Mouse (Mus musculus) erythroid progenitor cell, adult 5-6 weeks (primary cell): Measurements from ENCODE around the gene Btaf1. TPM values are rescaled to one million over a fixed set of nuclear protein-coding genes. Genes with fewer than 3 reads are reported as not detected.

ENCODE experiments used
- ATAC-seq: replicated peaks from 2 replicates; pipeline ENCODE4 v1.8.0; 2016; ENCODE audit warnings: moderate number of reproducible peaks, mild to moderate bottlenecking, moderate TSS enrichment, inconsistent platforms; ENCODE audit not compliant: poor library complexity, low FRiP score, severe bottlenecking
- total RNA-seq, 2 experiments: library from RNA; stranded (forward) in 1 of 2; stranded (reverse) in 1 of 2; fragments of 150-400 nt in 1 of 2; fragments of 186-747, 209-891 nt in 1 of 2; gene quantifications; 2 replicates each; pipeline versions ENCODE4 v1.2.3 to v1.2.4; 2015 to 2017; ENCODE audit warnings: low replicate concordance in 2 of 2

Btaf1 gene
- 90.5 and 95.2 TPM in 2 replicates for total RNA-seq (2015; ENCODE audit: low replicate concordance)
- total RNA-seq (2017; ENCODE audit: low replicate concordance): 178 and 227 TPM in 2 replicates

DNA sequence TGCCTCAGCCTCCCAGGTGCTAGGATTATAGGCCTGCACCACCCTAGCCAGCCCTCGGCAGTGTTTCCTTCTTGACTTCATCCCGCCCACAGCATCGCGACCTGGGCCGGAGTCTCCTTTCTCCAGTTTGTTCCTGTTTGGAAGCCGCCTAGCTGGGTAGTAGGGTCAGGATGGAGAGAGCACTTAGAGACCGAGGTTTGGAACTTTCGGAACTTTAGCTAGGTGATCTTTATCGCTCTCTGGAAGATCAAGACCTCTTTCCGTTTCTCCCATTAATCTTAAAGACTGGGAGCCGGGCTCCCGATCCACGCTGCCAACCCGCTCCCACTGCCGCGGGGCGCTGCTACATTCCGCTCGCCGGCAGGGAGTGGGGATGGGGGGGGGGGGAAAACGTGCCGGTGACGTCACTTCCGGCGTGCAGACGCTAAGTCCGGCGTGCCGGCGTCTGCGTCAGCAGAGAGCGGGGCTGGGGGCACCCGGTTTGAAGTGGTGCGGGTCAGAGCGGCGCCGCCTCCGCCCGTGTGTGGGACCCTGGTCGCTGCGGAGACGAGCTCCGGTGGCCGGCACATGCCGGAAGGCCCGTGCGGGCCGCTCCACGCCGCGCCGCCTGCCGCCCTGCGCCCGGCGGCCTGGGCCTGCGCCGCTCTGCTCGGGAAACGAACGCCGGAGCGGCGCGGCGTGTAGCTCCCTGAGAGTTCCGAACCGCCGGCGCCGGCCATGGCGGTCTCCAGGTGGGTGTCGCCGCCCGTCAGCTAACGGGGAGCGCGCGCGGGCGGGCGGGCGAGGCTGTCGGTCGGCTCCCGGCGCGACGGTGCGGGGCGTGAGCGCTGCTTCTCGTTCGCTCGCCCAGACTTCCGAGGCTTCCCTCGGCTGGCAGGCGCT, at the start of gene Btaf1:
Gene Btaf1, plus strand, starts transcription at position 409 of the 882 bp plus-strand sequence.
- peak; percentile 78 for ATAC-seq

DNA sequence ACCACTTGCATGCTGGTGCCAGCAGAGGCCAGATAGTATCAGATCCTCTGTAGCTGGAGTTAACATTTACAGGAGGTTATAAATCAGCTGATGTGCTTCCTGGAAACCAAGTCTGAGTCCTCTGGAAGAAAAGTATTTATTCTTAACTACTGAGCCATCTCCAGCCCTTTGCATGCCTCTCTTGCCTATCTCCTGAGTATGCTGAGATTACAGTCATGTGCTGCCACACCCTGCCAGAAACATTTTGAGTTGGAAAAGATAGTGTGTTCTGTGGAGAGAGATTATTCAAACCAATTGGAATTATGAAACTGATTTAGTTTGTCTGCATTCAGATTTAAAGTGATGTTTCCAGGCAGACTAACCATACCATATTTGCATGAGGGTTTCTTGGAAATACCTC, 48.5 kb upstream of the Btaf1 start:
- no peak for ATAC-seq

DNA sequence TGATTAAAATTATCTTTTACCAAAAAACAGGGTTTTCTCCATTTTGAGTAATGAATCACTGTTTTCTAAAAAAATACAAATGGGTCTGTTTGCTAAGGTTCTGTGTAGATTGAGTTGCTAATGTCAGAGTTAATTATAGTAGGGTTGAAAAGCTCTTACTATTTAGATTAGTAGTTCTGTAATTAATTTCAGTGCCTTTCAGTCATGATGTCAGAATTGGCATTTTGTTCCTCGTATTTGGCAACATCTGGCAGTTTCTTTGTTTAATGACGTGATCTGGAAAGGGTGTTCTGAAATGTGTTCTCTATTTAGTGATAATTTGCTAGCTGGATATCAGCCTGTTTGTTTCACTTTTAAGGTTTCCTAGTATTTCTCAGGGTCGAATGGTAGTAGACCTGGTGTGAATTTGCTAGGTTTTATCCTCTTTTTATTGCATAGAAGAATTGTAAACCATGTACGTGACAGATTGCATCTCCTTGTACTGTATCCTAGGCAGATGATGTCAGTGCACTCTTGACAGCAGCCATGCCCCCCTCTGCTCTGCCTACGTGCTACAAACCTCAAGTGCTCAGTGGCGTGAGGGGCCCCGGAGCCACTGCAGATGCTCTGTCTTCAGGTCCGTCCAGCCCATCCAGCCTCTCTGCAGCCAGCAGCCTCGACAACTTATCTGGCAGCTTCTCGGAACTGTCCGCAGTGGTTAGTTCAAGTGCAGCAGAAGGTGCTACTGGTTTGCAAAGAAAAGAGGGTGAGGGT, 47.0 kb upstream of the Btaf1 start:
- ATAC-seq: no peak

DNA sequence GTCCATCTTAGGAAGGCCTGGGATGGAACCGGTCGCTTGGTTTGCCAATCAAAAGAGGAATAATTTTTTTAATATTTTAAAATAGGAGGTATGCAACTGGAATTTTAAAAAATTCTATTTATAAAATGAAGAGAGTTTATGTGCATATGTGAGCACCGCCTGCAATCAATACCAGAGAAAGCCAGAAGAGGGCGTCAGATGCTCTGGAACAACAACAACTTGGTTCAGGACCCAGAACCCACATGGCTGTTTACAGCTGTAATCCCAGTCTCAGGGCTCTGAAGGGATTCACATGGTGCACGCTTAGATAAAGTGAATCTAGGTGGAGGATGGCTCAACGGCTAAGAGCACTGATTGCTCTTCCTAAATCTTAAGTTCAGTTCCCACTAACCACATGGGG, 42.8 kb upstream of the Btaf1 start:
- ATAC-seq: no peak

DNA sequence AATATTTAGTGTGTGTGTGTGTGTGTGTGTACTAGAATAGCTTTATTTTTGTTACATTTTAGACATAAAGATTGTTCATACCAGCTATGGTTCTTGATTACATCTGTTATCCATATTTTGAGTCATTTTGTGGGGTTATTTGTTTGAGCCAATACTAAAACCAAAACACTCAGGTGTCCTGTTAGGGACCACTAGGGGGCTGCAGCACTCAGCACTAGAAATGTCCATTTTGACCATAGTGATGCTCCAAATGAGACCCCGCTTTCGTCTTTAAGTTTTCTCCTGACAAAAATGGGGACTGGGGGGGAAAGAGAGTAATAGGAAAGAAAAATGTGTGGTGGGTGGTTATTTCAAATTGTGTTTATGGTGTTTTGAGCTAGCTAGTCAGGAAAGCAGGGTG, 39.6 kb upstream of the Btaf1 start:
- no peak for ATAC-seq

DNA sequence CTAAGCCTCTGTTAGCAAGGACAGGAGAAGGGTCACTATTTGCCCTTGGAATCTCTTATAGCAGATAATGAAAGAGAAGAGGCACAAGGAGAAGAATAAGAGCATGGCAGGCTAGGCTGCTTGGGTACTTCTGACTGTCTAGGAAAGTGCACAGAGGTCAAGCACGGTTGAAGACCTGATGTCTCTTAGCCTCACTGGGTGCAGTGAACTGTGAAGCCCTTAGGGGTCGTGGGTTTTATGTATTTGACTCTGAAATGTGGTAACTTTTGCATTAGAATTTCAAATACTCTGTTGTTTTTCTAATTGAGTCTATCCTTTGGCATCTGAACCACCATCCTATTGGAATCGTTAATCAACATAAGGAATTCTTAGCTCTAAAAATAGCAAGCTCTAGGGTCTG, 38.2 kb upstream of the Btaf1 start:
- ATAC-seq: no peak

DNA sequence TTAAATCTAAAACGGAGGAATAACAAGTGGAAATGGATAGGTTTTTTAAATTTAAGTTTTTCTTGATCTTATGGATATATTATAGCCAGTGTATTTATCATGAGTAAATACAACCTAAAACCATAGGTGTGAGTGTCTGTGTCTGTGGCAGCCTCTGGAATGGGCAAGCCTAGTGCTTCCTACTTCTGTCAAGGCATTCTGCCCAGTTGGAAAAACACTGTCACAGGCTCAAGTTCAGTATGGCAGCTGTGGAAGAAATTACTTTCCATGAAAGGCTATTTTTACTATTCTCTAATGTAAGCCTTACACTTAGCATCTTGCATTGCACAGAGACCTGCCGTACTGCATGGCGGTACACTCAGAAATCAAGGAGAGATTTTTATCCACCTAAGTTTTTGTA, 34.1 kb upstream of the Btaf1 start:
- ATAC-seq: no peak

DNA sequence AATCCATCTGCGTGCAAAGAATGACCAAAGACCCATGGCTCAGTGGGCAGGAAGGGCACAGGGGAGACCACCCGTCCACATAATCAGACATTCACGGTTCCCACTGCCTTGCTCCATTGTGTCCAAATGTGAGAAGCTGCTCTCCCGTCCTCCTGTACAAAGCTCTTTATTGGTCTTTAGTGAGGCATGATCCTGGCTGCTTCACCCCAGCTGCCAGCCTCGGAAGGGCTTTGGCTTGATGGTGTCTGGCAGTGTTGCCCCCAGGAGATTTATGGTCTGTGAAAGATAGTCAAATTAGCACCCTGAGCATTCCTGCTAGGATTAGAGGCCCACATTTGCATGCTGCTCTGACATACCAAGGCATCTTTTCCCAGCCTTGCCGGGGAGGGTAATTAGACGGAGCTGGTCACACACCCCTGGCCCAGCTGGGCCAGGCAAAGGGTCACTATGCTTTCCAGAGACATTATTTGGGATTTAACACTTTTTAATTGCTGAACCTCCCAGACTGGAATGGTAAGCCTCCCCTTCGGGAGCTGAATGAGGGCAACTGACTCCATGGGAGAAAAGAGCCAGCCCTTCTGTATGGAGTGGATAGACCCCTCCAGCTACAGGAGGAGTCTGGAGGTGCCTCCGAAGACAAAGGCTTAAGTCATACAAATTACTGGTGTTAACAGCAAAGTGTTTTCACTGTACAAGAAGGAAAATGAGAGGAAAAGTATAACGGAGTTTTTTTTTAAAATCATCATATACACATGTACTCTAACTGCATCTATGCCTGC, 28.9 kb upstream of the Btaf1 start:
- ATAC-seq: no peak

DNA sequence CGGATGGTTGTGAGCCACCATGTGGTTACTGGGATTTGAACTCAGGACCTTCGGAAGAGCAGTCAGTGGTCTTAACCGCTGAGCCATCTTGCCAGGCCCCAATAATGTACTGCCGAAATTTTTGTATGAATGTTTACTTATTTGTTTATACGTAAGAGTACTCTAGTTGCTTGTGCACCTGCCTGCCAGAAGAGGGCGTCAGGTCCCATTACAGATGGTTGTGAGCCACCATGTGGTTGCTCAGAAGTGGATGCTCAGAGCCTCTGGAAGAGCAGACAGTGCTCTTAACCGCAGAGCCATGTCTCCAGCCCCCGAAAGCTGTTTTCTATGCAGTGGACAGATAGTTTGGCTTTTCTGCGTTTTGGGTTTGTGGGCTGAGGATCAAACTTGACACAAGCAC, 28.1 kb upstream of the Btaf1 start:
- ATAC-seq: no peak

DNA sequence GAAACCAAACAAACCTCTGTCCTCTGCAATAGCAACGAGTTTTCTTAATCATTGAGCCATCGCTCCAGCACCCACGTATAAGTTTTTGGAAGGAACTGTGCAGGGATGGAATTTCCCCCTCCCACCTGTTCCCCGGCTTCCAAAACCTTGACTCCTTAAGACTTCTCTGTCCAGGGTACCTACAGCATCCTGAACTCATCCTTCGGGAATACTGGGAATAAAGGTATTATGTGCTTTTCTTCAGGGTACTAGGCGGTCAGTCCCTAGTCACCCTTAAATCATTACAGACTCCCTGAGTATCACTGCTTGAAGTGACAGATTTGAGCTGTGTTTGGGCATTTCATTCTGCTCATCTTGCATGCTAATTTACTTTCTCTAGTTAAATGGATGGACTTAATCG, 22.5 kb upstream of the Btaf1 start:
- ATAC-seq: no peak

DNA sequence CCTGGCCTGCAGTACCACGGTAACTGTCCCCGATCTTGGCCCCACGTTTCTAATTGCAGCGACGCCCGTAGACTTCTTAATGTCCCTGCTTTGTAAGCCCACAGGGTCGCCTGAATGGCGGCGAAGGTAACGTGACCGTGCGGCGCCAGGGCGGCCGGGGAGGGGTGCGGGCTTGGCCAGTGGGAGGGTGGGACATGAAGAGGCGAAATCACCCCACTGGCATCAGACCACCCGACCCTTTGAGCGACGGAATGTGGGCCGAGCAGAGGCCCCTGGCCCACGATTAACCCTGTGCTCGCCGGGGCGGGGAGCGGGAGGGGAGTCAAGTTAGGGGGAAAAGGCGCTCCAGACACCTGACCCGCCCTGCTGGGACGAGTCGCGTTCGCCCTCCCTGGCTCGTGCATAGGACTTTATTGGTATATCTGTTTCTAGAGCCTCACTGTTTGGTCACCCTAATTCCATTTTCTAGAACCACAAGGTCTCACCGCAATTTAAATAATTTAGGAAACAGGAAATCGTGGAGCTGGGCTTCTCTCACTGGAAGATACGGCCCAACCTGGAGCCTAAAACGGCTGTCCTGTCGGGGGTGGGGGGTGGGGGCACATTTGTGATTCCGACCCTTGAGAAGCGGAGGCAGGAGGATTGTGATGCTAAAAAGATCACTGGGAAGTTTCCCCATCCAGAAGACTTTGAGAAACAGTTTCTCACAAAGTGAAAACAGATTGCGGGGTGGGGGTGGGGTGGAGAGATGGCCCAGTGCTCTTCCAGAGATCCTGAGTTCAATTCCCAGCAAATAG, 21.5 kb upstream of the Btaf1 start:
- ATAC-seq: no peak

DNA sequence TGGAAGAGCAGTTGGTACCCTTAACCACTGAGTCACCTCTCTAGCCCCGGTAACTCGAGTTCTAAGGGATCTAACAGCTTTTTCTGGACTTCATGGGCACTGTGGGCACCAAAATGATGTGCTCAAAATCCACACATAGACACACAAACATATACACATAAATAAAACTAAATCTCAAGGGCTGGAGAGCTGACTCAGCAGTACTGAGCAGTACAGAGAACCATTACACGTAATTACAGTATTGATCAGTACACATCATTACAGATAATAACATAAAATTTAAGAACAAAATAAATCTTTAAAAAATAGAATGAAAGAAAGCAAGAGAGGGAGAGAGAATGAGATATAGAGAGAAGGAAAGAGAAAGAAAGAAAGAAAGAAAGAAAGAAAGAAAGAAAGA, 16.7 kb upstream of the Btaf1 start:
- ATAC-seq: no peak

DNA sequence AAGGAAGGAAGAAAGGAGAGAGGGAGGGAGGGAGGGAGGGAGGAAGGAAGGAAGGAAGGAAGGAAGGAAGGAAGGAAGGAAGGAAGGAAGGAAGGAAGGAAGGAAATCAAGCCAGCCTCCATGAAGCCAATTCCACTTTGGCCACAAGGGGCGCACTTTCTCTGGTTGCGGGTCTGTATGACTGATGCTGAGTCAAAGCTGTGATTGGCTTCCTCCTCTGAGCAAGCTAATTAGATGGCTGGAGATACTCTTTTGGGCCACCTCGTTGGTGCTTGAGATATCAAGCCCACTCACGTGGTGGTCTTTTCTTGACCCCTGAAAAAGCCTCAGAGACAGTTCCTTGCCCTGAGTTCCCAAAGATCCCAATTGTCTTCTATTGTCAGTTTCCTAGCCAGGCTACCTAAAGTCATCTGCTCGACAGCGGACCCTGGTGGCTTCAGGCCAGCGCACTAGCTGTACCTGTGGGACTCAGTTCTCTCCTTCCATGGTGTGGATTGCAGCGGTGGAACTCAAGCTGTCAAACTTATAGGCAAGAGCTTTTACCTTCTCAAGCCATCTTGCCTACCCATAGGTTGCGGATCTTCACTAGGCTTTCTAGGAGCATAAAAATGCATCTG, 16.1 kb upstream of the Btaf1 start:
- ATAC-seq: peak; percentile 91

DNA sequence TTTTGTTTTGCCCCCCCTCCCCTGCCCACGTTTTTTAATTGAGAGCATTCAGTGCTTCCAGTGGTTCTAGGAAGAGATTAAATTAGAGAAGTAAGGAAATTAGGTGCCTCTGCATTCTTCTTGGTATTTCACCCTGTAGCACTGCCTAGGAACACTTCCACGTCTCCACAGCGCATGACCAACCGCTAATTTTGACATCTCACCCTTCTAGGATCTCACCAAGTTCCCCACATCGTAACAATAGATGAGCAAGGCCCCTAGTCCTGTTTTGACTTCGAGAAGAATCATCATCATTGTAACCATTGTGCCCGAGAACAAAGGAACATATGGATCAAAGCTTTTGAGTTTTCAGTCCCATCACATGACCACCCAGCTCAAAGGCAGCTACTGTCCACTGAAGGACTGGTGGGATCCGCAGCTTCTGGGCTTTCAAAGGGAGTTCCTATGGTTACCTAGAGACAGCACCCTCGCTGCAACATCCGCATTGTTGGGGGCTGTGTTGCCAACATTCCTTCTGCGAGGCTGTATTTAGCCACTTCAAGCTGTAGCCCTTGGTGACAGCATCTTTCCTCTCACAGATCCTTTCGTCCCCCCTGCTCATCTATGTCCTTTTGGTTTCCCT, 15.3 kb upstream of the Btaf1 start:
- ATAC-seq: no peak

DNA sequence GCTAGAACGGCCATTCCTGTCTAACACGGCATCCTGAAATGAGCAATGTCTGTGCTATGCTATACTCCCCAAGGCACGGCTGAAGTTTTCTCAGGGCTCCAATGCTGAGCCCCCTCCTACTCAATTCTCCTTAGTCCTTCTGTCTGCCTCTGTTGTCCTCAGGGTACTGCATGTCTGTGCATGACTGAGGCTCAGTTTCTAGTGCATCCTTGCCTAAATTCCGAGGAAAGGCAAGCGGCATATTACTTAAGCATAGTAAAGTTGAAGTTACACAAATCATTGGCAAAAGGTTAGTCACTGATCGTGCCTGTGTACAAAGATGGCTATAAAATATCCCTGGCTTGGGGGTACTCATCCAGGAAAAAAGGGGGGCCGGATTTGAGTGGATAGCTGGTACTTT, 12.8 kb upstream of the Btaf1 start:
- no peak for ATAC-seq

DNA sequence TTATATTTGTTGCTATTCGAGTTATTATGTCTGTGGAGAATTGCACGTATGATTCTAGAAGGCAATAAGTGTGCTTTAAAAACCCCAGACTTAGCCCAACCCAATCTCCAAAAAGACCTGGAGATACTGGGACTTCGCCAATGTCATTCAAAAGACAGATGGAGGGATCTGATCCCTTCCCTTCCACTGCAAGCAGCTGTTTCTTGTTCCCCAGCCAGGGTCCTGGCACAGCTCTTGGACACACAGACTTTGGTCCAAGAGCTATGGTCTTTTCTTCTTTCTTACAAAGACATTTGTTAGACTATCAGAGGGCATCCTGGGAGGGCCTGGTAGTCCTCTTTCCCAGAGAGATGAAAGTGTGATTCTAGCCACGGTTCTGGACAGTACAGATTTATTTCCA, 9.7 kb upstream of the Btaf1 start:
- ATAC-seq: no peak

DNA sequence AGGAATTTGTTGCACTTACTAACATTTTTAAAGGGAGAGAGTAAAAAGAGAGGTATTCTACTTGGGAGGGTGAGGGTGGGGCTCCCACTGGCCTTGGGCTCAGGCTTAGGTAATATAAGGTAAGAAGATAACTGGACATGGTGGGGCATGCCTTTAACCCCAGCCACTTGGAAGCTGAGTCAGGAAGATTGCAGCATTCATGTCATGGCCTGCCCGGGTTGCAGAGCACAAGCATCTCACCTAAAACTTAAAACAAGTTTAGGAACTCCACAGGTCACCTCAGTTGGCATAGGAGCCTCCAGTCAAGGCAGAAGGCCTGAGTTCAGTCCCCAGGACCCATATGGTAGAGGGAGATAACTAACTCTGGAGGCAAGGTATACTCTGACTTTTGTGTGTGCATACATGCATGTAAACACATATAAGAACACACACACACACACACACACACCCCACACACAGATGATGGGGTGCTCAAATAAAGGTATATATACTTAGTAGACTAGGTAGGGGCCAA, 8.9 kb upstream of the Btaf1 start:
- ATAC-seq: peak; percentile 61

DNA sequence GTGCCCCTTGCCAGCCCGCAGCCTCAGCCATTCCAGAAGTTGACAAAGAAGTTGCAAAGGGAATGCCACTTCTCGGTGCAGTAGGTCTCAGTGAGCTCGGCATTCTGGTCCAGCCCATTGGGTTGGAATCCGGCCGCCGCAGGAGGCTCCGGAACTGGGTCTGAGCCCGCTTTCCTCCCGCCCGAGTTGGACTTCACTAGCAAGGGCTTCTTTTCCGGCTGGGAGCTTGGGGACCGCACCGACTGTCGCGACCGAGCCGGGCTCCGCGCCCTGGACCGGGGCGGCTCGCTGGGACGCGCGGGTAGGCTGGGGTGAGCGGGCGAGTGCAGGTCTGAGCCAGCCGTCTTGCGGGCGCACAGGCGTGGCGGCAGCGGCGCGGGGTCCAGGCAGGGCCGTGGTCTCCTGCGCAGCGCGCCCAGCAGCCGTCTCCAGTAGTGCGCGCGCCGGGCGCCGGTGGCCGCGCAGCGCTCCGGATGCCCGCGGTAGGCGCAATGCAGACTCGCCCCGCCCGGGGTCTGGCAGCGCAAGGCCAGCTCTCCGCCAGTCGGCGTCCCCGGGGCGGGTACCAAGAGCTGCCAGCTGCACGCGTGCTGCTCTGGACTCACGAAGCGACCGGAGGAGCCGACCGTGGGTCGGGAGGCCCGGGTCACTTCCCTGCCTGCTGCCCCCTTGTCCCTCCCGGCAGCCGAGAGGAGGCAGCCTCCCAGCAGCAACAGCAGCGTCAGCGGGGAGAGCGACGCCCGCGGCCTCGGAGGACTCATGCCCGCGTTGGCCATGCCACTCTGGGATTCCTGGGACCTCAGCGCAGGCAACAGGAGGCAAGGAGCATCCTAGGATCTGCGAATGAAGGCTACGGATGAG, 7.2 kb upstream of the Btaf1 start:
- peak; percentile 66 for ATAC-seq
